Mouse (Mus musculus): ENCODE measurements at regions not wholly inside any gene's neighbourhood (a gene's known extent, or its start where the extent isn't known, plus 50 kb on each side); places are given as distances from the start of the nearest gene placed in this dataset.

- DNase-seq (ENCODE audit: low read depth, low spot score) = peak; percentile 48
- H3K4me3 ChIP-seq (ENCODE audit: insufficient read depth in 1 of 2, low read depth in 1 of 2, low read length in 2 of 2, poor library complexity in 1 of 2, severe bottlenecking in 1 of 2) = no peak overlapping the region
Observed at GRCm38 (mm10) chr12:117450106-117450505, 66.2 kb upstream of the Rapgef5 start.

GRCm38 (mm10) chr12:117450871-117451270, 65.4 kb upstream of the Rapgef5 start:
- H3K4me1 ChIP-seq (ENCODE audit: control insufficient read depth in 2 of 2, insufficient read depth in 2 of 2, low read length in 2 of 2, poor library complexity in 1 of 2) = peaks cover 8 to 14% of the 10 kb centered on the region in 2 experiments
- TF ChIP-seq HCFC1 (IDR thresholded peaks at IDR 0.05; ENCODE audit: borderline replicate concordance, insufficient read depth, low read length) = no peak
- TF ChIP-seq ZC3H11A (IDR thresholded peaks at IDR 0.05; ENCODE audit: borderline replicate concordance, low read depth, low read length) = no peak
- no peak for TF ChIP-seq CHD2 (IDR thresholded peaks at IDR 0.05; ENCODE audit: low read depth, low read length)
- no peak for TF ChIP-seq ZNF384 (IDR thresholded peaks at IDR 0.05; ENCODE audit: low read depth, low read length)
- TF ChIP-seq MAFK (IDR thresholded peaks at IDR 0.05; ENCODE audit: insufficient read depth, low read depth, low read length) = no peak
- H3K9me3 ChIP-seq (ENCODE audit: control insufficient read depth, insufficient read depth, low read depth, low read length) = no peaks in the 10 kb centered on the region
- H3K4me3 ChIP-seq (ENCODE audit: insufficient read depth in 1 of 2, low read depth in 1 of 2, low read length in 2 of 2, poor library complexity in 1 of 2, severe bottlenecking in 1 of 2) = no peak overlapping the region
- H3K36me3 ChIP-seq (ENCODE audit: control insufficient read depth, insufficient read depth, low read length, poor library complexity, severe bottlenecking) = no peaks in the 10 kb centered on the region
- in situ Hi-C loops (cut with MboI; ENCODE audit: low sequenced_read_pairs in 2 of 2, unreplicated experiment in 2 of 2) = no loop called here
- H3K27ac ChIP-seq (ENCODE audit: insufficient read depth, low read depth, low read length, poor library complexity, severe bottlenecking) = no peak overlapping the region; the same call in 1 of the 2 replicates
- no peak for DNase-seq (ENCODE audit: low read depth, low spot score)
- H3K9ac ChIP-seq (ENCODE audit: insufficient read depth, low read depth, low read length, poor library complexity, severe bottlenecking) = no peak overlapping the region

More at GRCm38 (mm10) chr12:117450106-117450505, 66.2 kb upstream of the Rapgef5 start:
- in situ Hi-C loops (cut with MboI; ENCODE audit: low sequenced_read_pairs in 2 of 2, unreplicated experiment in 2 of 2) = no loop called here
- Histone ChIP-seq H3K4me1 (ENCODE audit: control insufficient read depth in 2 of 2, insufficient read depth in 2 of 2, low read length in 2 of 2, poor library complexity in 1 of 2) (peaks cover 8 to 14% of the 10 kb centered on the region in 2 experiments), H3K27ac (ENCODE audit: insufficient read depth, low read depth, low read length, poor library complexity, severe bottlenecking) (peak overlapping the region; percentile 43; the same call in 1 of the 2 replicates), H3K9ac (ENCODE audit: insufficient read depth, low read depth, low read length, poor library complexity, severe bottlenecking) (no peak overlapping the region), H3K9me3 (ENCODE audit: control insufficient read depth, insufficient read depth, low read depth, low read length) (no peaks in the 10 kb centered on the region), H3K36me3 (ENCODE audit: control insufficient read depth, insufficient read depth, low read length, poor library complexity, severe bottlenecking) (no peaks in the 10 kb centered on the region)
- TF ChIP-seq MAFK (IDR thresholded peaks at IDR 0.05; ENCODE audit: insufficient read depth, low read depth, low read length) (no peak), ZC3H11A (IDR thresholded peaks at IDR 0.05; ENCODE audit: borderline replicate concordance, low read depth, low read length) (no peak), HCFC1 (IDR thresholded peaks at IDR 0.05; ENCODE audit: borderline replicate concordance, insufficient read depth, low read length) (no peak), CHD2 (IDR thresholded peaks at IDR 0.05; ENCODE audit: low read depth, low read length) (no peak), ZNF384 (IDR thresholded peaks at IDR 0.05; ENCODE audit: low read depth, low read length) (no peak)

- no peak overlapping the region for H3K27ac ChIP-seq (ENCODE audit: insufficient read depth, low read depth, low read length, poor library complexity, severe bottlenecking)
- no peaks in the 10 kb centered on the region for H3K36me3 ChIP-seq (ENCODE audit: control insufficient read depth, insufficient read depth, low read length, poor library complexity, severe bottlenecking)
- TF ChIP-seq CHD2 (IDR thresholded peaks at IDR 0.05; ENCODE audit: low read depth, low read length) = no peak
- 0 out of 2 replicates have a peak, but pooled peaks have one; percentile 3 for TF ChIP-seq ZC3H11A (IDR thresholded peaks at IDR 0.05; ENCODE audit: borderline replicate concordance, low read depth, low read length)
- peaks cover 8 to 14% of the 10 kb centered on the region in 2 experiments for H3K4me1 ChIP-seq (ENCODE audit: control insufficient read depth in 2 of 2, insufficient read depth in 2 of 2, low read length in 2 of 2, poor library complexity in 1 of 2)
- H3K4me3 ChIP-seq (ENCODE audit: insufficient read depth in 1 of 2, low read depth in 1 of 2, low read length in 2 of 2, poor library complexity in 1 of 2, severe bottlenecking in 1 of 2) = no peak overlapping the region
- H3K9ac ChIP-seq (ENCODE audit: insufficient read depth, low read depth, low read length, poor library complexity, severe bottlenecking) = no peak overlapping the region
- in situ Hi-C loops (cut with MboI; ENCODE audit: low sequenced_read_pairs in 2 of 2, unreplicated experiment in 2 of 2) = no loop called here
- peak; percentile 44 for DNase-seq (ENCODE audit: low read depth, low spot score)
- H3K9me3 ChIP-seq (ENCODE audit: control insufficient read depth, insufficient read depth, low read depth, low read length) = no peaks in the 10 kb centered on the region
Observed at GRCm38 (mm10) chr12:117451441-117451840, 64.8 kb upstream of the Rapgef5 start.

GRCm38 (mm10) chr12:117455800-117456199, 60.5 kb upstream of the Rapgef5 start:
- peaks cover 0 to 2% of the 10 kb centered on the region in 2 experiments; a peak in 1 of 4 replicates for H3K4me1 ChIP-seq (ENCODE audit: control insufficient read depth in 2 of 2, insufficient read depth in 2 of 2, low read length in 2 of 2, poor library complexity in 1 of 2)
- H3K9me3 ChIP-seq (ENCODE audit: control insufficient read depth, insufficient read depth, low read depth, low read length) = no peaks in the 10 kb centered on the region
- H3K36me3 ChIP-seq (ENCODE audit: control insufficient read depth, insufficient read depth, low read length, poor library complexity, severe bottlenecking) = no peaks in the 10 kb centered on the region
- H3K4me3 ChIP-seq (ENCODE audit: insufficient read depth in 1 of 2, low read depth in 1 of 2, low read length in 2 of 2, poor library complexity in 1 of 2, severe bottlenecking in 1 of 2) = no peak overlapping the region
- in situ Hi-C loops (cut with MboI; ENCODE audit: low sequenced_read_pairs in 2 of 2, unreplicated experiment in 2 of 2) = no loop called here
- H3K9ac ChIP-seq (ENCODE audit: insufficient read depth, low read depth, low read length, poor library complexity, severe bottlenecking) = no peak overlapping the region
- TF ChIP-seq ZC3H11A (IDR thresholded peaks at IDR 0.05; ENCODE audit: borderline replicate concordance, low read depth, low read length) = no peak
- no peak for TF ChIP-seq ZNF384 (IDR thresholded peaks at IDR 0.05; ENCODE audit: low read depth, low read length)
- no peak for TF ChIP-seq HCFC1 (IDR thresholded peaks at IDR 0.05; ENCODE audit: borderline replicate concordance, insufficient read depth, low read length)
- no peak for TF ChIP-seq MAFK (IDR thresholded peaks at IDR 0.05; ENCODE audit: insufficient read depth, low read depth, low read length)
- no peak for TF ChIP-seq CHD2 (IDR thresholded peaks at IDR 0.05; ENCODE audit: low read depth, low read length)
- H3K27ac ChIP-seq (ENCODE audit: insufficient read depth, low read depth, low read length, poor library complexity, severe bottlenecking) = no peak overlapping the region
- no peak for DNase-seq (ENCODE audit: low read depth, low spot score)

Measured in ES-E14 (cell line).